Mouse (Mus musculus): ENCODE measurements around the gene Mtus2. TPM values are rescaled to one million over a fixed set of nuclear protein-coding genes. Genes with fewer than 3 reads are reported as not detected.
"Not testable (repeated sequence)": the region's sequence is repeated elsewhere in the genome, so short reads cannot be mapped to it uniquely, and the experiment has no call there.

Mtus2 gene
- 10 to 100 TPM; 76.9 to 89.0 TPM for total RNA-seq (2021)
- long read RNA-seq, experiment 1, transcript Mtus2-205 (9 exons, 1,792 nt), result major isoform, 109 of 143 reads
- long read RNA-seq, experiment 1, partial matches to known transcripts, result 4 of 143 reads
- long read RNA-seq, experiment 1, other reads (novel, unspliced or antisense), result 29 of 143 reads
- long read RNA-seq, experiment 2, transcript Mtus2-205 (9 exons, 1,792 nt), result major isoform, 124 of 163 reads
- long read RNA-seq, experiment 2, partial matches to known transcripts, result 32 of 163 reads
- long read RNA-seq, experiment 2, other reads (novel, unspliced or antisense), result 6 of 163 reads

- peak; percentile 85 to 92 for DNase-seq
- intact Hi-C loops (cut with DNase I), result loop anchor here (1.0 to 5.0 kb wide), 2 partner anchors 175 to 282 kb away; no protein-coding TSS in a partner anchor
Observed at GRCm38 (mm10) chr5:147956821-147957564, at the start of gene Mtus2. TSS of gene Mtus2 (plus strand) at chr5:147957320.

GRCm38 (mm10) chr5:147907851-147908250, 49.3 kb upstream of the Mtus2 start:
- intact Hi-C loops (cut with DNase I), result no loop called here
- no peak for DNase-seq

- no peak for DNase-seq
- intact Hi-C loops (cut with DNase I), result no loop called here
Observed at GRCm38 (mm10) chr5:147910807-147911509, 46.2 kb upstream of the Mtus2 start.

- intact Hi-C loops (cut with DNase I), result no loop called here
- DNase-seq, result no peak
Observed at GRCm38 (mm10) chr5:147911744-147912143, 45.4 kb upstream of the Mtus2 start.

GRCm38 (mm10) chr5:147913241-147913842, 43.8 kb upstream of the Mtus2 start:
- no peak for DNase-seq
- intact Hi-C loops (cut with DNase I), result no loop called here

GRCm38 (mm10) chr5:147915038-147915566, 42.0 kb upstream of the Mtus2 start:
- intact Hi-C loops (cut with DNase I), result no loop called here
- no peak for DNase-seq

- DNase-seq, result no peak
- intact Hi-C loops (cut with DNase I), result no loop called here
Observed at GRCm38 (mm10) chr5:147916171-147916570, 40.9 kb upstream of the Mtus2 start.

- intact Hi-C loops (cut with DNase I), result no loop called here
- peak; percentile 15 to 26 for DNase-seq
Observed at GRCm38 (mm10) chr5:147918044-147918846, 38.9 kb upstream of the Mtus2 start.

GRCm38 (mm10) chr5:147924621-147925020, 32.5 kb upstream of the Mtus2 start:
- intact Hi-C loops (cut with DNase I), result no loop called here
- no peak for DNase-seq

- intact Hi-C loops (cut with DNase I), result no loop called here
- DNase-seq, result peak in 1 of 2 experiments; percentile 40
Observed at GRCm38 (mm10) chr5:147925935-147926604, 31.1 kb upstream of the Mtus2 start.

GRCm38 (mm10) chr5:147928668-147929497, 28.2 kb upstream of the Mtus2 start:
- intact Hi-C loops (cut with DNase I), result no loop called here
- DNase-seq, result no peak

- intact Hi-C loops (cut with DNase I), result no loop called here
Observed at GRCm38 (mm10) chr5:147935096-147935495, 22.0 kb upstream of the Mtus2 start.

GRCm38 (mm10) chr5:147939226-147939625, 17.9 kb upstream of the Mtus2 start:
- peak in 1 of 2 experiments; percentile 40 for DNase-seq
- intact Hi-C loops (cut with DNase I), result no loop called here

More at GRCm38 (mm10) chr5:147935096-147935495, 22.0 kb upstream of the Mtus2 start:
- DNase-seq, result no peak

- peak; percentile 16 to 47 for DNase-seq
- intact Hi-C loops (cut with DNase I), result loop anchor here (5.0 kb wide), 2 partner anchors 78 to 543 kb away; partner anchors contain the start of gene Flt3
Observed at GRCm38 (mm10) chr5:147945000-147945666, 12.0 kb upstream of the Mtus2 start.

GRCm38 (mm10) chr5:147949881-147950280, 7.2 kb upstream of the Mtus2 start:
- intact Hi-C loops (cut with DNase I), result loop anchor here (5.0 kb wide), 2 partner anchors 83 to 548 kb away; partner anchors contain the start of gene Flt3
- no peak for DNase-seq

- intact Hi-C loops (cut with DNase I), result no loop called here
- DNase-seq, result no peak
Observed at GRCm38 (mm10) chr5:147951751-147952150, 5.4 kb upstream of the Mtus2 start.

GRCm38 (mm10) chr5:147953181-147953580, 3.9 kb upstream of the Mtus2 start:
- intact Hi-C loops (cut with DNase I); DNase-seq: not testable (repeated sequence)
